Mouse (Mus musculus): ENCODE data around the gene Wars2.
A peak's percentile ranks its signal among the peaks of the same experiment; 100 is the strongest.

Wars2 gene

GRCm38 (mm10) chr3:99140940-99141854, at the start of gene Wars2:
TSS of gene Wars2 (plus strand) at chr3:99141068.
- peak; percentile 91 to 92 for DNase-seq

GRCm38 (mm10) chr3:99096816-99097215, 44.1 kb upstream of the Wars2 start:
- DNase-seq: no peak

GRCm38 (mm10) chr3:99110353-99111213, 30.3 kb upstream of the Wars2 start:
- DNase-seq: no peak

- DNase-seq: no peak
These were observed 29.7 kb upstream of the Wars2 start for GRCm38 (mm10) chr3:99111214-99111608.

- DNase-seq: no peak
These were observed 27.5 kb upstream of the Wars2 start for GRCm38 (mm10) chr3:99113266-99113837.

- no peak for DNase-seq
These were observed 19.9 kb upstream of the Wars2 start for GRCm38 (mm10) chr3:99120942-99121341.

- no peak for DNase-seq
These were observed 10.3 kb upstream of the Wars2 start for GRCm38 (mm10) chr3:99130521-99130920.

- no peak for DNase-seq
These were observed 8.9 kb upstream of the Wars2 start for GRCm38 (mm10) chr3:99131973-99132372.

GRCm38 (mm10) chr3:99133913-99134312, 7.0 kb upstream of the Wars2 start:
- DNase-seq: no peak

GRCm38 (mm10) chr3:99147886-99148285, 7.0 kb downstream of the Wars2 start:
- no peak for DNase-seq

GRCm38 (mm10) chr3:99149035-99149434, 8.2 kb downstream of the Wars2 start:
- no peak for DNase-seq

- DNase-seq: no peak
These were observed 15.4 kb downstream of the Wars2 start for GRCm38 (mm10) chr3:99156286-99156685.

GRCm38 (mm10) chr3:99156987-99157386, 16.1 kb downstream of the Wars2 start:
- no peak for DNase-seq

- DNase-seq: no peak
These were observed 16.7 kb downstream of the Wars2 start for GRCm38 (mm10) chr3:99157451-99158015.

GRCm38 (mm10) chr3:99160016-99160415, 19.1 kb downstream of the Wars2 start:
- no peak for DNase-seq

- DNase-seq: no peak
These were observed 21.3 kb downstream of the Wars2 start for GRCm38 (mm10) chr3:99162191-99162590.

- DNase-seq: no peak
These were observed 26.9 kb downstream of the Wars2 start for GRCm38 (mm10) chr3:99167734-99168133.

GRCm38 (mm10) chr3:99173178-99173577, 32.3 kb downstream of the Wars2 start:
- DNase-seq: no peak

GRCm38 (mm10) chr3:99174658-99175304, 33.9 kb downstream of the Wars2 start:
- DNase-seq: no peak

- DNase-seq: no peak
These were observed 42.6 kb downstream of the Wars2 start for GRCm38 (mm10) chr3:99183355-99184016.

GRCm38 (mm10) chr3:99184373-99184772, 43.5 kb downstream of the Wars2 start:
- no peak for DNase-seq

GRCm38 (mm10) chr3:99188097-99188496, 47.2 kb downstream of the Wars2 start:
- no peak for DNase-seq

Measured in thymus, postnatal 36 days (tissue).